Mouse (Mus musculus): ENCODE measurements at regions not wholly inside any gene's neighbourhood (a gene's known extent, or its start where the extent isn't known, plus 50 kb on each side); places are given as distances from the start of the nearest gene placed in this dataset.

DNA sequence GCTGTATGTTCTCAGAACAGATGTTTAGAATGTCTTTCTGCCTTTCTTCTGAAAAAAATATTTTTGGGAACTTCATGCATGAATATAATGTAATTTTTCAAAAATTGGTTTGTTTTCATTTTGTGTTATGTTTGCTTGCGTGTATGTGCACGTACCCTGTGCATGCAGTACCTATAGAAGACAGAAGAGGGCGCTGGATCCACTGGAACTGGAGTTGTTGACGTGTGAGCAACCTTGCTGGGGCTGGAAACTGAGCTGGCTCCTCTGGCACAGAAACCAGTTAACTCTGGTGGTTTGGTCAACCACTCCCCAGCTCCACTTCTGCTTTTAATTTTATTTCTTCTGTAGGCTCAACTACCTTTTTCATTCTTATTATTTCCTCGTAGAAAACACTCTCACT, 702.0 kb upstream of the Tmpo start:
- no peak for TF ChIP-seq POLR2A (IDR thresholded peaks at IDR 0.05; ENCODE audit: insufficient read length, low read depth)
- no peak for TF ChIP-seq MAX (IDR thresholded peaks at IDR 0.05; ENCODE audit: low read depth)
- TF ChIP-seq TCF3 (IDR thresholded peaks at IDR 0.05; ENCODE audit: insufficient read length, low read depth) = no peak
- TF ChIP-seq REST (IDR thresholded peaks at IDR 0.05; ENCODE audit: insufficient read depth, insufficient read length) = no peak
- TF ChIP-seq POLR2AphosphoS2 (IDR thresholded peaks at IDR 0.05; ENCODE audit: insufficient read length, low read depth) = no peak
- TF ChIP-seq MYOG (IDR thresholded peaks at IDR 0.05; ENCODE audit: control insufficient read depth in 1 of 3, insufficient read depth in 1 of 3, insufficient read length in 2 of 3, low read depth in 2 of 3) = no peak
- TF ChIP-seq MYOD1 (IDR thresholded peaks at IDR 0.05; ENCODE audit: control insufficient read depth in 1 of 3, insufficient read length in 2 of 3, low read depth in 2 of 3) = no peak
- TF ChIP-seq E2F4 (IDR thresholded peaks at IDR 0.05; ENCODE audit: insufficient read depth) = no peak
- no peak for TF ChIP-seq TCF12 (IDR thresholded peaks at IDR 0.05; ENCODE audit: insufficient read depth, poor library complexity, severe bottlenecking)

Measured in myocyte (in vitro differentiated cells).